Mouse (Mus musculus): Measurements from ENCODE around the gene Tex45. TPM values are rescaled to one million over a fixed set of nuclear protein-coding genes. Genes with fewer than 3 reads are reported as not detected.

Gene Tex45
- total and polyA plus RNA-seq, 2 experiments from 2014 or later, result 0.26 to 0.73 TPM

DNA sequence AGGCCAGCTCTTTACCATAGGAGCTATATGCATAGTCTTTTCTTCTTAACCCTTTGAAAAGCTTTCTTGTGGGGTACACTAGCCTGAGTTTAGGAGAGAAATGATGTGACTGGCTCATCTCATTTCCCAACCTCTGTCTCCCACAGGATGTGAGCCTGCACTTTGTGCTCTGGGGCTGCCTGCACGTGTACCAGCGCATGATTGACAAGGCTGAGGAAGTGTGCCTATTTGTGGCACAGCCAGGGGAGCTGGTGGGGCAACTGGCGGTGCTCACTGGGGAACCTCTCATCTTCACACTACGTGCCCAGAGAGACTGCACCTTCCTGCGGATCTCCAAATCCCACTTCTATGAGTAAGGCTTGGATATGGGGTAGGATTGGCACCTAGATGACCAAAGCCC lies 60.2 kb downstream of the Tex45 start:
- peaks cover 27% of the 10 kb centered on the region for H3K36me3 ChIP-seq (ENCODE audit: insufficient read depth, low read length)
- H3K4me1 ChIP-seq (ENCODE audit: insufficient read depth, low read length), result no peaks in the 10 kb centered on the region
- ATAC-seq, result no peak
- H3K4me2 ChIP-seq (ENCODE audit: low read depth, low read length), result no peak overlapping the region
- H3K9ac ChIP-seq (replicated peaks; ENCODE audit: low read length), result no peak overlapping the region
- H3K27me3 ChIP-seq (ENCODE audit: insufficient read depth, low read length), result no peaks in the 10 kb centered on the region
- no peak overlapping the region for H3K4me3 ChIP-seq (ENCODE audit: low read length)
- no peak for DNase-seq (ENCODE audit: low spot score)
- TF ChIP-seq CTCF (IDR thresholded peaks at IDR 0.05; ENCODE audit: low read depth), result no peak
- 88% methylated on average over 5 of the region's 5 CpGs for WGBS
- no peak overlapping the region for H3K27ac ChIP-seq
- no peaks in the 10 kb centered on the region for H3K9me3 ChIP-seq (ENCODE audit: low read length)

DNA sequence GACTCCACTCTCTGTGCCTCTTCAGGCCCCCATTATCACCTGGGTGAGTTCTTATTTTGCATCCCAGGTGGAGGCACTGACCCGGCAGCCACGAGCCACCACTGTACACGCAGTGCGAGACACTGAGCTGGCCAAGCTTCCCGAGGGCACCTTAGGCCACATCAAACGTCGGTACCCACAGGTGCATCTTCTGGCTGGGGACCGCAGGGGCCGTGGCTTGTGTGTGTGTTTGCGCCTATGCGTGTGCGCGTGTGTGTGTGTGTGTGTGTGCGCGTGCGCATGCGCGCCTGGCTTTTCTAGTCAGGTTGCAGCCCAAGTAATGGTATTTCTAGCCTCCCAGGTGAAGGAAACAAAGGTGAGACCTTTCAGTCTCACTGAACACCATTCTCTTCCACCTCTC lies 61.3 kb downstream of the Tex45 start:
- WGBS, result 98% methylated on average over 18 of the region's 18 CpGs
- no peak for ATAC-seq
- Histone ChIP-seq H3K4me1 (ENCODE audit: insufficient read depth, low read length) (no peaks in the 10 kb centered on the region), H3K4me3 (ENCODE audit: low read length) (no peak overlapping the region), H3K27me3 (ENCODE audit: insufficient read depth, low read length) (no peaks in the 10 kb centered on the region), H3K9ac (replicated peaks; ENCODE audit: low read length) (no peak overlapping the region), H3K36me3 (ENCODE audit: insufficient read depth, low read length) (peaks cover 31% of the 10 kb centered on the region), H3K4me2 (ENCODE audit: low read depth, low read length) (no peak overlapping the region), H3K27ac (no peak overlapping the region), H3K9me3 (ENCODE audit: low read length) (no peaks in the 10 kb centered on the region)
- DNase-seq (ENCODE audit: low spot score), result no peak
- no peak for TF ChIP-seq CTCF (IDR thresholded peaks at IDR 0.05; ENCODE audit: low read depth)

DNA sequence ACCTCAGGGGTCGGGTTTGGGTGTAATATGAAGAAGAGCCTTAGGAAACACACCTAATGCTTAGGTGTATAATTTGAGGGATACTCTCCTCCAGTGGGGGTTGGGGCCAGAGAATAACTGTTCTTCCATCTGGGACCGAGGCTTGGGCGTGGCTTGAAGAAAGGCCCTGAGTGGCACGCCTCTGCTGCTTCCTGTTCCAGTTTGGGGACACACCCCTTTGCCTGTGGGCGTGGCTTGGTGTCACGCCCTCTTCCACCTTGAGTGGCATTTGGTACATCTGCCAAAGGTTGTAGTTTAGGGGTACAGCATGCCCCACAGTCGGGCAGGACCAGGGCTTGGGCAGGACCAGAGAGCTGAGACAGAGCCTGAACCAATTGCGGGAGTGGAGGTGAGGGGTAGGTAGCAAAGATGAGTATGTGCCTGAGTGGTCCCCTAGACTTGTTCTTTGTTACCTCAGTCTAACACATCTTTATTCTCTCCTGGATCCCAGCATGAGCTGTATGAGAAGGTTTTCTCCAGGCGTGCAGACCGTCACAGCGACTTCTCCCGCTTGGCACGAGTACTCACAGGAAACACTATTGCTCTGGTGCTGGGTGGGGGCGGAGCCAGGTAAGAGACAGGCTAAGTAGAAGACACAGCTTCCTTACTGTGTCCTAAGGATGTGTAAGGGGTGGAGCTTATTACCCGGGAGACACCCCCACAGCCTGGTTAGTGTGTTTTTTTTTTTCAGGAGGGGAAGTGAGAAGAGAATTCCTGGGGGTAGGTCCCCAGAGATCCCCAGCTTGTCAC lies 65.6 kb downstream of the Tex45 start:
- H3K9ac ChIP-seq (replicated peaks; ENCODE audit: low read length), result no peak overlapping the region
- no peaks in the 10 kb centered on the region for H3K27me3 ChIP-seq (ENCODE audit: insufficient read depth, low read length)
- peaks cover 69% of the 10 kb centered on the region for H3K36me3 ChIP-seq (ENCODE audit: insufficient read depth, low read length)
- ATAC-seq, result no peak
- no peaks in the 10 kb centered on the region for H3K9me3 ChIP-seq (ENCODE audit: low read length)
- no peak for TF ChIP-seq CTCF (IDR thresholded peaks at IDR 0.05; ENCODE audit: low read depth)
- H3K4me2 ChIP-seq (ENCODE audit: low read depth, low read length), result no peak overlapping the region
- H3K4me3 ChIP-seq (ENCODE audit: low read length), result no peak overlapping the region
- 67% methylated on average over 15 of the region's 15 CpGs for WGBS
- no peaks in the 10 kb centered on the region for H3K4me1 ChIP-seq (ENCODE audit: insufficient read depth, low read length)
- H3K27ac ChIP-seq, result no peak overlapping the region
- DNase-seq (ENCODE audit: low spot score), result no peak

Other genes with a start within 250 kb of the Tex45 start
- gene Insr, start 191.2 kb upstream of the Tex45 start, total RNA-seq (2014; rRNA removed), result 46.9 and 69.9 TPM in 2 replicates
- gene Insr, start 191.2 kb upstream of the Tex45 start, polyA plus RNA-seq (2015; fragmentation: Nextera tagmentation; extraction: Ambion mirVana), result 31.1 and 34.0 TPM in 2 replicates
- gene A430078G23Rik, start 117.4 kb upstream of the Tex45 start, total RNA-seq (2014; rRNA removed), result not detected in 2 replicates
- gene A430078G23Rik, start 117.4 kb upstream of the Tex45 start, polyA plus RNA-seq (2015; fragmentation: Nextera tagmentation; extraction: Ambion mirVana), result 0.09 TPM in 1 of 2 replicates, not detected in the other
- 45.6 and 50.0 TPM in 2 replicates for gene Arhgef18, start 77.9 kb upstream of the Tex45 start, total RNA-seq (2014; rRNA removed)
- gene Arhgef18, start 77.9 kb upstream of the Tex45 start, polyA plus RNA-seq (2015; fragmentation: Nextera tagmentation; extraction: Ambion mirVana), result 5.4 and 5.5 TPM in 2 replicates
- gene Pex11g, start 3.2 kb upstream of the Tex45 start, total RNA-seq (2014; rRNA removed), result 1.5 and 4.9 TPM in 2 replicates
- gene Pex11g, start 3.2 kb upstream of the Tex45 start, polyA plus RNA-seq (2015; fragmentation: Nextera tagmentation; extraction: Ambion mirVana), result 2.0 and 2.4 TPM in 2 replicates
- 98.3 and 109 TPM in 2 replicates for gene Zfp358, start 22.3 kb downstream of the Tex45 start, total RNA-seq (2014; rRNA removed)
- gene Zfp358, start 22.3 kb downstream of the Tex45 start, polyA plus RNA-seq (2015; fragmentation: Nextera tagmentation; extraction: Ambion mirVana), result 46.0 and 49.6 TPM in 2 replicates
- 113 and 140 TPM in 2 replicates for gene Mcoln1, start 29.6 kb downstream of the Tex45 start, total RNA-seq (2014; rRNA removed)
- gene Mcoln1, start 29.6 kb downstream of the Tex45 start, polyA plus RNA-seq (2015; fragmentation: Nextera tagmentation; extraction: Ambion mirVana), result 92.4 and 96.8 TPM in 2 replicates
- 55.6 and 82.6 TPM in 2 replicates for gene Pnpla6, start 44.5 kb downstream of the Tex45 start, total RNA-seq (2014; rRNA removed)
- gene Pnpla6, start 44.5 kb downstream of the Tex45 start, polyA plus RNA-seq (2015; fragmentation: Nextera tagmentation; extraction: Ambion mirVana), result 35.3 and 38.4 TPM in 2 replicates
- gene C330021F23Rik, start 97.1 kb downstream of the Tex45 start, total RNA-seq (2014; rRNA removed), result 0.37 TPM in 1 of 2 replicates, not detected in the other
- gene C330021F23Rik, start 97.1 kb downstream of the Tex45 start, polyA plus RNA-seq (2015; fragmentation: Nextera tagmentation; extraction: Ambion mirVana), result 0.26 and 0.29 TPM in 2 replicates
- 108 and 128 TPM in 2 replicates for gene Camsap3, start 116.4 kb downstream of the Tex45 start, total RNA-seq (2014; rRNA removed)
- gene Camsap3, start 116.4 kb downstream of the Tex45 start, polyA plus RNA-seq (2015; fragmentation: Nextera tagmentation; extraction: Ambion mirVana), result 34.9 and 39.1 TPM in 2 replicates
- 44.2 and 47.8 TPM in 2 replicates for gene Xab2, start 150.5 kb downstream of the Tex45 start, total RNA-seq (2014; rRNA removed)
- 32.6 and 35.7 TPM in 2 replicates for gene Xab2, start 150.5 kb downstream of the Tex45 start, polyA plus RNA-seq (2015; fragmentation: Nextera tagmentation; extraction: Ambion mirVana)
- 3.7 and 16.5 TPM in 2 replicates for gene Pet100, start 150.7 kb downstream of the Tex45 start, total RNA-seq (2014; rRNA removed)
- 91.3 and 99.6 TPM in 2 replicates for gene Pet100, start 150.7 kb downstream of the Tex45 start, polyA plus RNA-seq (2015; fragmentation: Nextera tagmentation; extraction: Ambion mirVana)
- 95.0 and 145 TPM in 2 replicates for gene Pcp2, start 154.7 kb downstream of the Tex45 start, total RNA-seq (2014; rRNA removed)
- 78.6 and 84.4 TPM in 2 replicates for gene Pcp2, start 154.7 kb downstream of the Tex45 start, polyA plus RNA-seq (2015; fragmentation: Nextera tagmentation; extraction: Ambion mirVana)
- gene Stxbp2, start 160.1 kb downstream of the Tex45 start, total RNA-seq (2014; rRNA removed), result 9.7 and 23.9 TPM in 2 replicates
- 32.7 and 38.5 TPM in 2 replicates for gene Stxbp2, start 160.1 kb downstream of the Tex45 start, polyA plus RNA-seq (2015; fragmentation: Nextera tagmentation; extraction: Ambion mirVana)
- gene Retn, start 184.9 kb downstream of the Tex45 start, total RNA-seq (2014; rRNA removed), result not detected in 2 replicates
- 0.44 and 0.60 TPM in 2 replicates for gene Retn, start 184.9 kb downstream of the Tex45 start, polyA plus RNA-seq (2015; fragmentation: Nextera tagmentation; extraction: Ambion mirVana)
- gene Mcemp1, start 194.9 kb downstream of the Tex45 start, total RNA-seq (2014; rRNA removed), result not detected in 2 replicates
- 0.09 and 0.23 TPM in 2 replicates for gene Mcemp1, start 194.9 kb downstream of the Tex45 start, polyA plus RNA-seq (2015; fragmentation: Nextera tagmentation; extraction: Ambion mirVana)
- 21.2 TPM in 1 of 2 replicates, not detected in the other for gene Fcor, start 201.5 kb downstream of the Tex45 start, total RNA-seq (2014; rRNA removed)
- gene Fcor, start 201.5 kb downstream of the Tex45 start, polyA plus RNA-seq (2015; fragmentation: Nextera tagmentation; extraction: Ambion mirVana), result 27.0 and 27.5 TPM in 2 replicates
- gene Trappc5, start 205.4 kb downstream of the Tex45 start, total RNA-seq (2014; rRNA removed), result 53.3 and 64.8 TPM in 2 replicates
- 53.9 and 55.8 TPM in 2 replicates for gene Trappc5, start 205.4 kb downstream of the Tex45 start, polyA plus RNA-seq (2015; fragmentation: Nextera tagmentation; extraction: Ambion mirVana)
- gene Fcer2a, start 223.3 kb downstream of the Tex45 start, total RNA-seq (2014; rRNA removed), result not detected in 2 replicates
- 0.41 and 0.44 TPM in 2 replicates for gene Fcer2a, start 223.3 kb downstream of the Tex45 start, polyA plus RNA-seq (2015; fragmentation: Nextera tagmentation; extraction: Ambion mirVana)
- gene Clec4g, start 249.8 kb downstream of the Tex45 start, total RNA-seq (2014; rRNA removed), result not detected in 2 replicates
- not detected in 2 replicates for gene Clec4g, start 249.8 kb downstream of the Tex45 start, polyA plus RNA-seq (2015; fragmentation: Nextera tagmentation; extraction: Ambion mirVana)

All from hindbrain, postnatal 0 days (tissue).